Mouse (Mus musculus) layer of hippocampus, postnatal 25 days (tissue): ENCODE results near the gene Plekha7. TPM values are rescaled to one million over a fixed set of nuclear protein-coding genes. Genes with fewer than 3 reads are reported as not detected.

Source experiments
- DNase-seq, 2 experiments: peaks; one replicate each; pipeline ENCODE4 v3.0.0; 2022; ENCODE audit warnings: mixed read lengths in 2 of 2, low spot score in 1 of 2; ENCODE audit errors: extremely low spot score in 1 of 2
- total RNA-seq, 2 experiments: library from RNA; stranded (reverse); gene quantifications; 2 replicates each; pipeline ENCODE4 v1.2.3; 2021

Gene Plekha7
- total RNA-seq, 2 experiments from 2014 or later, result 17.3 to 22.8 TPM

- DNase-seq, result no peak
These were observed 53.5 kb downstream of the Plekha7 start for GRCm38 (mm10) chr7:116254660-116255059.

- DNase-seq, result no peak
These were observed 55.7 kb downstream of the Plekha7 start for GRCm38 (mm10) chr7:116252470-116252869.

- no peak for DNase-seq
These were observed 56.7 kb downstream of the Plekha7 start for GRCm38 (mm10) chr7:116251516-116251915.

DNA sequence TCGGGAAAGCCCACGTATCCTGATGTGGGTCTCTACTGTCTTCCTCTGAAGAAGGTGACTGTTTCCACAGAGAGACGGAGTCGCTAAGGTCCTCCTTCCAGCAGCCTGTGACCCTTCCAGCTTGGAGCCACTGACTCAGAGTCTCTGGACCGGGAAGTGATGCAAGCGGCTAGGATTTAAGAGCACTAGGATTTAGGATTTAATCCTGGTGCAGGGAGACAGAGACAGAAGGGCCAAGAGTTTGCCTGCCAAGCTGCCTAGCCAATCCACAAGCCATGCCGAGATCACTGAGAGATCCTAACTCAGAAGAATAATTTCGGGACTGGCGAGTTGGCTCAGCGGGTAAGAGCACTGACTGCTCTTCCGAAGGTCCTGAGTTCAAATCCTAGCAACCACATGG is 59.6 kb downstream of the Plekha7 start:
- no peak for DNase-seq

DNA sequence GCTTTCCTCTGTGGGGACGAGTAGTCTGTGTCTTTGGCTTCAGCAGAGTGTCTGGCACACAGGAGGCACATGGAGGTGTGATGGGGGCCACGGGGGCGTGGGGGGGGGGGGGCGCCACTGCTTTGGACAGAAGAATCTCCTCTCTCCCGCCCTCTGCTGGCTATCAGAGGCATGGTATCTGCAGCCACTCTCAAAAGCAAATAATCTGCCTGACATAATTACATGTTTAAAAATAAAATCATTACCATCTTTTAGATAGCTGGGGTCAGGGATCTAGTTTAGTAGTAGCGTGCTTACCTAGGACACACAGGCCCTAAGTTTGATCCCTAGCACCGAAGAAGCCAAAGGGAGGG is 60.8 kb downstream of the Plekha7 start:
- peak in 1 of 2 experiments; percentile 47 for DNase-seq

DNA sequence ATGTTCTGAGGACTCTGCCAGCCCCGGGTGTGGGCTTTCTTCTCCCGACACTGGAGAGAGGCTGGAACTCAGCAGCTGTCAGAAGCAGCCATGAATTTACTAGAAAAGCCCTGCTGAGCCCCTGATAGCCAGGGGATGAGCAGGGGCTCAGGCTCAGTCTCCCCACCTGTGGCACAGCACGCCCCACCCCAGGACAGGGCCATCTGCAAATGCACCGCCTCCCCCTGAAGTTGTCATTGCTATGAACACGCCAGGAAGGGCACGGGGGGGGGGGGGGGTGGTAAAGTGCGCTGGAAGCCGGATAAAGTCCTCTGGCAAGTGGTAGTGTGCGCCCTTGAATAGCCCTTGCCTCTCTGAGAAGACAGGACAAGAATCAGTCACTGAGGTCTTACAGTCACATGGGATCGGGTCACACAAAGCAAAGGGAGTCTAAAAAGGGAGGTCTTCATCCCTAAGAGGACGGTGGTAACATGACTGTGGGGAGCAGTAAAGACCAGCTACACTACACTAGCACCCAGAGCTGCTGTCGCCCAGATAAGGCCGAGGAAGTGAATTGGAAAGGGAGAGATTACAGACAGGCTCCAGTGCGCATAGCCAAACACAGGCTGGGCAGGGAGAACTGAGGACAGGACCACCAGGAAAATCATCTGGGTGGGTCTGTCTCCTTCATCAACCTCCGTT is 61.3 kb downstream of the Plekha7 start:
- DNase-seq, result no peak

- DNase-seq, result no peak
These were observed 62.1 kb downstream of the Plekha7 start for GRCm38 (mm10) chr7:116245815-116246695.

GRCm38 (mm10) chr7:116244302-116245165 is 63.6 kb downstream of the Plekha7 start:
- DNase-seq, result no peak

DNA sequence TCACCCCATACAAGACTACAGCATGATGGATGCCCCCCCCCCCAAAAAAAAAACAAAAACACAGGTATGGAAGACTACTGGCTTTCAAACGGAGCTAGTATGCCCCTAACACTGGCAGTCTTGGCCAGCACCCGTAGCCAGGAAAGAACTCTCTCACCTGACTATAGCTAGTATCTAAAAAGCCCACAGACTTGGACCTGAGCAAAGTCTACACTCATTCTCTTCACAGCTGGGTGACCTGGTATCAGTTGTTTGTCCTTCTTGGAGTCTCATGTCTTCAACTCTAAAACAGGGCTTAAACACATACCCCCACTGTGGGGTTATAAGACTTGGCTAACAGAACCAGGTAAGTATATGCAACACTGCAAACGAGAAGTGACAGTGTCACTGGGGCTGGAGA is 65.4 kb downstream of the Plekha7 start:
- no peak for DNase-seq

DNA sequence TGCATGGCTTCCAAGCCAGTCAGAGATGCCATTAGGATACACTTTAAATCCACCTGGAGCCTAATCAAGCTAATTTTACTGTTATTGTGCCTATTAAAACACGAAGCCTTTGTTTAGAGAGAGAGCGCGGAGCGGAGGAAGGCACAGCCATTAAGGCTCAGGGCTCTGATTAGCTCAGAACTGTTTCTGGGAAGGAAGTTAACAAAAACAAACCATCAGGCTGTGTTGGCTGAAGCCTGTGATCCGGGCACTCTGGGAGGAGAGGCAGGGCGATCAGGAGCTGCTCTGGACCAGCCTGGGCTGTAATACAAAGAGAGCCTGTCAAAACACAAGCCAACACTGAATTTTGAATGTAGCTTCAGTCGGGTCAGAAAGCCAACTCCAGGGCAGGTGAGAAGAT is 66.6 kb downstream of the Plekha7 start:
- DNase-seq, result no peak

DNA sequence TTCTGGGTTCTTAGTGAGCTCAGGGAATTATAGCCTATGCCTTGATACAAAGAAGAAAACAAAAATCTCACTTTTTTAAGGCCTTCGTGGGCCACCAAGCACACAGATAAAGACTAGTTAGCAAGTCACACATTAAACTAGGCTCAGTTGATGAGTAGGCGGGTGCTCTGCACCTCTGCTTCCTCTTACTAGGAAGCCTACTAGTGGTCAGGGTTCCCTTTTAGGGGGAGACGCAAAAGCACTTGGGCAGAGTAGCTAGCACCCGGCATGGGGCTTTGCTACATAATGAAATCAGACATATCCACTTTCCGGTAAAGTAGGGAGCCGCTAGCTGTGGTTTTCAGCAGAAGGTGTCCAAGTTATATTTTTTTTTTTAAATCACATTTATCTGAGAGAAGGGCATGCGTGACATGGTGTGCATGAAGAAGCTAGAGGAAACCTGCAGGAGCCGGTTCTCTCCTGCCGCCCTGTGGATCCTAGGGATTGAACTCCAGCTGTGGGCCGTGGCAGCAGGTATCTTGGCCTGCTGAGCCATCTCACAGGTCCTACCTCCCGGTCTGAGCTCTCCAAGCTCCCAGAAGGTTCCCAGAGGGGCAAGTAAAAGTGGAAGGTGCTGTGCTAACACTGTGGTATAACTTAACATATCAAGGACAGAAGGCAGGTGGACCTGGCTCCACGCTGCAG is 67.2 kb downstream of the Plekha7 start:
- DNase-seq, result no peak

DNA sequence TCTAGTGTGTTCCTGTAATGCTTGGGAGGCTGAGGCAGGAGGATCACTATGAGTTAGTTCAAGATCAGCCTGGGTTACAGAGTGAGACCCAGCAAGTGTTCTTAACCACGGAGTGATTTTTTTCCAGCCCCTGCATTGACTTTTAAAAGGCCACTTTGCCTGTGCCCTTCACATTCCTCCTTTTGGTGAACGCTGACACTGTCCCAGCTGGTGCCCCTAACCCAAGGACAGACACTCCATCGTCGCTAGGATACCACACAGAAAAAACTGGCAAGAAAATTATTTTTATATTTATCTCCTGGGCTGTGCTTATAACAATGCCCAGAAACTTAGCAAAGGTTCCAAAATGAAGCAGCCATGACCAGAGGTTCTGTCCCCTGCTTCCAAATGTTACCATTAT is 67.8 kb downstream of the Plekha7 start:
- DNase-seq, result no peak

DNA sequence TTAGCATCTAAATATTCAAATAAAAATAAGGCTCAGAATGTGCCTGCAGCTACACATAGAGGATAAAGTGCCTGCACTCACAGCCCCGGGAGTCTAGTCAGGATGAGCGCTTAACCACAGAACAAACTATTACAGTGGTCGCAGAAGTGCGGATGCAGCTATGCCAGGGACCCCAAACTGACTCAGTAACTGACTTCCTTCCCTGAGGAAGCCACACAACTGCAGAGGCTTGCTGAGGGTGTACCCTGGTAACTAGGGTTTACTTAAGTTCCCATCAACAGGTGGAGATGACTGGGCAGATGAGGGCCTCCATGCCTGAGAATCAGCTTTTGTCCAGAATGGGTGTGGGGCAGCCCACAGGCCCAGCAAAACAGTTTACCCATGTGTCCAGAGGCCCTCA is 69.9 kb downstream of the Plekha7 start:
- no peak for DNase-seq

GRCm38 (mm10) chr7:116237157-116237981 is 70.8 kb downstream of the Plekha7 start:
- no peak for DNase-seq

GRCm38 (mm10) chr7:116236608-116237007 is 71.6 kb downstream of the Plekha7 start:
- DNase-seq, result no peak

- no peak for DNase-seq
These were observed 73.8 kb downstream of the Plekha7 start for GRCm38 (mm10) chr7:116234287-116234806.

GRCm38 (mm10) chr7:116230811-116231609 is 77.2 kb downstream of the Plekha7 start:
- DNase-seq, result no peak

DNA sequence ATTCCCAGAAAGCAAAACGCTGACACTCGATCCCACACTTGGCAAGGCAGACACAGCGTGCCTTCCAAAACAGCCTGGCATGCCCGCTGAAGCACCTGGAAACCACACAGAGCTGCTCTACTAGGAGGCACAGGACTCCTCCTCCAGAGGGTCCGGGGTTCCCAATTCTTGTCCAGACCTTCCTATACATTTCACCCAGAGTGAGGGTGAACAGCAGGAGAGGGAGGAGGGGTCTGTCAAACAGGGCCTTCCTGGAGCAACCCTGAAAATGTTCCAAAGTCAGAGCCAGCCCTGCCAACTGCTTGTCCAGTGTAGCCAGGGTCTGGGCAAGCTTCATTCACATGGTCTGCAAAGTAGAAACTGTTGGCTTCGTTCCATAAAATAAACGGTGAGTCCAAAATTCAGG is 81.3 kb downstream of the Plekha7 start:
- no peak for DNase-seq
